Mouse (Mus musculus) intestine, embryonic 16.5 days (tissue): Measurements from ENCODE around the gene Lgals1. TPM values are rescaled to one million over a fixed set of nuclear protein-coding genes. Genes with fewer than 3 reads are reported as not detected.

ENCODE experiments used
- ATAC-seq: fragments of 200-750 bp; cut with Nextera tagmentation; 2 replicates; pipeline ENCODE4 v1.8.0; 2017; ENCODE audit warnings: moderate TSS enrichment, moderate library complexity
- H3K27ac ChIP-seq: fragments of 300-500 bp; sonication (generic); 2 replicates; pipeline ENCODE4 v1.5.1; 2014; ENCODE audit warnings: mild to moderate bottlenecking, low read length
- H3K27me3 ChIP-seq: fragments of 300-500 bp; sonication (generic); replicated peaks from 2 replicates; pipeline ENCODE4 v1.6.1; 2014; ENCODE audit warnings: low read length, control low read depth, mixed read lengths; ENCODE audit not compliant: control insufficient read depth, insufficient read depth
- H3K36me3 ChIP-seq: fragments of 300-500 bp; sonication (generic); 2 replicates; pipeline ENCODE4 v1.6.1; 2014; ENCODE audit warnings: low read length, control low read depth; ENCODE audit not compliant: control insufficient read depth, insufficient read depth
- H3K4me1 ChIP-seq: fragments of 300-500 bp; sonication (generic); 2 replicates; pipeline ENCODE4 v1.6.1; 2014; ENCODE audit warnings: low read length, control low read depth, mixed read lengths; ENCODE audit not compliant: control insufficient read depth, insufficient read depth
- H3K4me2 ChIP-seq: fragments of 300-500 bp; sonication (generic); 2 replicates; pipeline ENCODE4 v1.6.1; 2014; ENCODE audit warnings: low read depth, low read length, control low read depth
- H3K4me3 ChIP-seq: fragments of 300-500 bp; sonication (generic); 2 replicates; pipeline ENCODE4 v1.5.1; 2014; ENCODE audit warnings: mild to moderate bottlenecking, low read length
- H3K9ac ChIP-seq: fragments of 300-500 bp; sonication (generic); 2 replicates; pipeline ENCODE4 v1.6.1; 2014; ENCODE audit warnings: low read depth, low read length
- H3K9me3 ChIP-seq: fragments of 300-500 bp; sonication (generic); 2 replicates; pipeline ENCODE4 v1.6.1; 2016; ENCODE audit warnings: low read length, control low read depth; ENCODE audit not compliant: control insufficient read depth
- WGBS: fragments of 180-500 bp; shearing (Covaris S2); extraction: QIAGEN DNeasy Blood & Tissue Kit; methylation state at CpG from one replicate; pipeline ENCODE4 v1.1.7; 2014; 5-methylcytosine and 5-hydroxymethylcytosine counted together
- polyA plus RNA-seq: library from polyadenylated mRNA; unstranded; fragments of >200 nt; fragmentation: Nextera tagmentation; extraction: Ambion mirVana; gene quantifications from 2 replicates; pipeline ENCODE4 v1.2.1, GENCODE M21; 2015

Lgals1 gene
- polyA plus RNA-seq, 1 experiment from 2014 or later, result 927 TPM

DNA sequence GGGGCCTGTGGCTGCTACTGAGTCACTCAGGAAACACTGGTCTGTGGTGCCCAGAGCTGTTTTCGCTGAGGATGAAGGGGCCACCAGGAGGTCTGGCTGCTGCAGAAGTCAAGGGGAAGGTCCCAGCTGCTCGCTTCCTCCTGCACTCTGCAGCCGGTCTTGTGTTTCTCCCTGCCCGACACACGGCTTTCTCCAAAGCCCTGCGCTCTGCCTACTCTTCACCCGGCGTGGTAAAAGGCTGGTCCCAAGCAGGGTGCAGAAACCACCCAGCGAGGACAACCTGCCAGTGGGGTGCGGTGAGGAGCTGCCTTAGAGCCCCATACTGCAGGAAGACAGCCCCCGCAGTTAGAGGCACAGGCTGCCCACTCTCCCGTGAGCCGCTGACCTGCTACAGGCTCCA lies 31.8 kb upstream of the Lgals1 start:
- WGBS, result 75% methylated on average over 13 of the region's 13 CpGs
- H3K27me3 ChIP-seq, result no peaks in the 10 kb centered on the region
- H3K4me1 ChIP-seq, result peaks cover 61% of the 10 kb centered on the region
- H3K4me2 ChIP-seq, result no peak overlapping the region
- ATAC-seq, result no peak
- peak overlapping the region; percentile 52 for H3K27ac ChIP-seq
- peak overlapping the region; percentile 3; the same call in 1 of the 2 replicates for H3K9ac ChIP-seq
- no peaks in the 10 kb centered on the region for H3K9me3 ChIP-seq
- no peak overlapping the region for H3K4me3 ChIP-seq
- peaks cover 18% of the 10 kb centered on the region; the same call in 1 of the 2 replicates for H3K36me3 ChIP-seq

DNA sequence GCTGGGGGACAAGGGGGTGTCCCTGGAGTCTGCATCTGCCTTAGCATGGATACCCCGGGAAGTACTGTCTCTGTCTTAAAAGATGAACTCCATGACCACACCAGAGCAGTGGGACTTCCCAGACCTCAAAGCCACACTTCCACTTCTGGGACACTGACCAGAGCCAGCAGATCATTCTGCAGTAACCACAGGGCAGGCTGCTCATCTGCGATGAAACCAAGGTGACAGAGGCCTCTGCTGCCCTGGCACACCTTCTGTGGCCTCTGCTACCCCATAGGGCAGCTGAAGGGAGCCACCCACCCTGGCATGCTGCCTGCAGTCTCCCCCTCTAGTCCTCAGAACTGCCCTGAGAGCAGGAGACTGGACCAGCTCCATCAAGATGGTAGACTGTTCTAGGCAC lies 30.8 kb upstream of the Lgals1 start:
- Histone ChIP-seq H3K9ac (no peak overlapping the region; the same call in 1 of the 2 replicates), H3K4me1 (peaks cover 63% of the 10 kb centered on the region), H3K4me3 (no peak overlapping the region), H3K4me2 (no peak overlapping the region), H3K9me3 (no peaks in the 10 kb centered on the region), H3K27me3 (no peaks in the 10 kb centered on the region), H3K36me3 (peaks cover 15% of the 10 kb centered on the region; the same call in 1 of the 2 replicates), H3K27ac (peak overlapping the region; percentile 36; the same call in 1 of the 2 replicates)
- ATAC-seq, result no peak
- WGBS, result 76% methylated on average over 2 of the region's 2 CpGs

DNA sequence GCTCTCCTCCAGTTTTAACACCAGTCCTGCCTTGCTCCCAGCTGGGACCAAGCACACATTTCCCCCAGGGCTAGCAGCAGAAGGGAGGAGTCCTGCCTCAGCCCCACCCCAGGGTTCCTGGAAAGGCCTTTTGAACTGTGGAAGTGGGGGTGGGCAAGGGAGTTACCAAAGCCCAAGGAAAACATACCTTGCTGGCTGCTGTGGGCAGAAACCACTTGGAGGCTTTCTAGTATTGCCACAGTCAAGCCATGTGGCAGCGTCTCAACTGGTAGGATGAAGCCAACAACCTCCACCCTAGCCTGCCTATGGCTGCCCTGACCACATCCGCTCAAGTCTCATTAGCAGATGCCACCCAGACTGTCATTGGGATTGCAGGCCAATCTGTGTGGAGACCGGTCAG lies 30.4 kb upstream of the Lgals1 start:
- WGBS, result 81% methylated on average over 3 of the region's 3 CpGs
- H3K9ac ChIP-seq, result no peak overlapping the region; the same call in 1 of the 2 replicates

DNA sequence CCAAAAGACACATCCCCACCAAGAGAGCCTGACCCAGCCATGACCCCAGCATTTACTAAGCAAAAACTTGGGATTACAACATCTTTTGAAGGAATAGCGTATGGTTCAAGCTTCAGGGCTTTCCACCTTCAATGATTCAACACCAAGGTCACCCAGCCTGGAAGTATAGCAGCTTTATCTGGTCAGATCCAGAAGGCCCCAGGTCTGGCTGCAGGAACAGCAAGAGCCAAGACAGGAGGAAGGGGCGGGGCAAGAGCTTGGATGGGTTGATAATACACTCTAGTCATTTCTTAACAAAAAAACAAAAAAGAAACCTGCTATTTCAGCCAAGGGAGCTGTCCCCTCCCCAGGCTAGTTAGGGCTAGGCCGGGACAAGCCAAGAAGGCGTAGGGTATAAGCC lies 29.0 kb upstream of the Lgals1 start:
- no peak for ATAC-seq
- Histone ChIP-seq H3K27me3 (no peaks in the 10 kb centered on the region), H3K9ac (no peak overlapping the region), H3K27ac (peak overlapping the region; percentile 55), H3K9me3 (no peaks in the 10 kb centered on the region), H3K4me1 (peaks cover 64% of the 10 kb centered on the region), H3K4me3 (no peak overlapping the region), H3K36me3 (peaks cover 3% of the 10 kb centered on the region; the same call in 1 of the 2 replicates), H3K4me2 (peak overlapping the region; percentile 11; the same call in 1 of the 2 replicates)
- 87% methylated on average over 4 of the region's 4 CpGs for WGBS

More for the DNA sequence above, 30.4 kb upstream of the Lgals1 start:
- Histone ChIP-seq H3K27ac (peak overlapping the region; percentile 36), H3K27me3 (no peaks in the 10 kb centered on the region), H3K9me3 (no peaks in the 10 kb centered on the region), H3K4me1 (peaks cover 67% of the 10 kb centered on the region), H3K36me3 (peaks cover 11% of the 10 kb centered on the region; the same call in 1 of the 2 replicates), H3K4me3 (no peak overlapping the region), H3K4me2 (no peak overlapping the region)
- no peak for ATAC-seq

DNA sequence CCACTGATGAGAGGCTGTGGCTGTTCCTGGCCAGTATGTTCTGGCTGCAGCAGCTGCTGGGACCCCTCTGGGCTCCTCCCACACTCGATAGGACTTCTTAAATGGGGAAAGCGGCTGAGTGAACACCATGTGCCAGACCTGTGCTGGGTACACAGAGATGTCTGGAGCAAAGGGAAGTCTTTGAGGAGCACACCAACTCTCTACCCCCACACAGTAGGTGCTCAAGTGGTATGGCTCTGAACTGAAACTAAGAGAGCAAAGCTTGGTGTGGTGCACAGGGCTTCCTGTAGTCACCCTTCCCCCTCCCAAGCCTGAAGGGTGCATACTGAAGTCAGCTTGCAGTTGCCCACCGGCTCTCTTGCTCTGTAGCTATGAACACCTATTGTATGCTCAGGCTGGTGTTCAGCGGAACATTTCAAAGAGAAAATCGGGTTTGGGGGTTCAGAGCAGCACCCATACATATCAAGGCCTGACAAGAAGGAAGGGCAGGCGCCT lies 28.0 kb upstream of the Lgals1 start:
- no peaks in the 10 kb centered on the region for H3K9me3 ChIP-seq
- peak overlapping the region; percentile 79 for H3K27ac ChIP-seq
- peaks cover 64% of the 10 kb centered on the region for H3K4me1 ChIP-seq
- H3K36me3 ChIP-seq, result no peaks in the 10 kb centered on the region; the same call in 1 of the 2 replicates
- 0 out of 2 replicates have a peak overlapping the region, but pooled peaks have one; percentile 7 for H3K4me3 ChIP-seq
- no peak for ATAC-seq
- 54% methylated on average over 6 of the region's 6 CpGs for WGBS
- no peaks in the 10 kb centered on the region for H3K27me3 ChIP-seq
- peak overlapping the region; percentile 73 for H3K4me2 ChIP-seq
- peak overlapping the region; percentile 85; the same call in 1 of the 2 replicates for H3K9ac ChIP-seq

DNA sequence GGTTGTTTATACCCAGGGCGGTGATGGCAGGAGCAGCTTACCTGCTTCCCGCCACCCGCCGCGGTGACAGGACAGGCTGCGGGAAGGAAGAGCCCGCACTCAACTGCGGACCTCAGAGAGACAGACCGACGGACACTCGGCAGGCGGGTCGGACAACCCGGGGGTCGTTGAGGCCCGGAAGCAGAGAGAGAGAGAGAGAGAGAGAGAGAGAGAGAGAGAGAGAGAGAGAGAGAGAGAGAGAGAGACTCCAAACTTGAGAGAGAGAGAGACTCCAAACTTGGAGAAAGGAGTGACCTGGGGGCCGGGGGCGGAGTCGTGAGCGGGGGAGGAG lies 27.2 kb upstream of the Lgals1 start, which contains the start of gene Gm49510:
Gene Gm49510 (plus strand): TSS at position 259 of the 331 bp plus-strand sequence.
- H3K27me3 ChIP-seq, result no peaks in the 10 kb centered on the region
- peak within 1 kb of the TSS; percentile 73 for H3K4me2 ChIP-seq
- 4% methylated on average over 20 of the region's 20 CpGs for WGBS
- H3K36me3 ChIP-seq, result peaks cover under 1% of the 10 kb centered on the region; the same call in 1 of the 2 replicates
- no peaks in the 10 kb centered on the region for H3K9me3 ChIP-seq
- ATAC-seq, result no peak
- peaks cover 57% of the 10 kb centered on the region for H3K4me1 ChIP-seq
- H3K9ac ChIP-seq, result peak within 1 kb of the TSS; percentile 85
- peak within 1 kb of the TSS; percentile 84 for H3K4me3 ChIP-seq
- peak within 1 kb of the TSS; percentile 79 for H3K27ac ChIP-seq

DNA sequence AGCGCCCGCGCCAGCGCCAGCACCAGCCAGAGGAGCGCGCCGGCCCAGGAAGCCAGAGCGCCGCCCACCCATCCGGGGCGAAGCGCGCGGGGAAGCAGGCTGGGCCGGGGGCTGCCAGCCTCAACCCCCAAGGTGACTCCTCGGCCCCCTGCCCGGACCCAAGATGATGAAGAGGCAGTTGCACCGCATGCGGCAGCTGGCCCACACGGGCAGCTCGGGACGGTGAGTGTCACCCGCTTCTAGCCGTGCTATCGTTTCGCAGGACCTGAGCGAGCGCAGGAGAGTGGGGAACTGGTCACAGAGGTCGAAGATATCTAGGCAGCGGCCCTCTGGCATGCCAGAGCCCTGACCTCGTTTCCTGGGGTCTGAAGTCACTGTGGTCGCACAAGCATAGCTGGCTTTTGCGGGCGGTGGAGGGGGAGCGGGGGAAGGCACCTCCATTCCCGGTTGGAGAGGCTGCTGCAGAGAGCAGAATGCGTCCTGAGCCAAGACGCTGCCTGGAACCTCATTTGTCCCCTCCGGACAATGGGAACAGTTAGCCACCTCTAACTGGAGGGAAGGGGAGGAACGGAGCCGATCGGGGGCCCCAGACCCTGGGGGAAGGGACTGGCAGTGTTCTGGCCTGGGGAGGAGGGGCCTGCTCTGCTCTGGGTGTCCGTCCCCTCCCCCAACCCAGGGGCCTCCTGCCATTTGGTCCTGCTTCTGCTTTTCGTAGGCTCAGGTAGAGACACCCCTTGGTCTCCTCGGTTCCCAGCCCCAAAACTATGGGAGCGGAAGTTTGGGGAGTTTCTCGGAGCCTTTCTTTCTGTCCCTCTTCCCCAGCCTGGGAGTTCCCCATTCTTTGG lies 26.6 kb upstream of the Lgals1 start, which contains the start of gene Sh3bp1:
Gene Sh3bp1 (plus strand): TSS at position 29 of the 845 bp plus-strand sequence.
- peak; percentile 57 for ATAC-seq
- peaks cover 51% of the 10 kb centered on the region for H3K4me1 ChIP-seq

DNA sequence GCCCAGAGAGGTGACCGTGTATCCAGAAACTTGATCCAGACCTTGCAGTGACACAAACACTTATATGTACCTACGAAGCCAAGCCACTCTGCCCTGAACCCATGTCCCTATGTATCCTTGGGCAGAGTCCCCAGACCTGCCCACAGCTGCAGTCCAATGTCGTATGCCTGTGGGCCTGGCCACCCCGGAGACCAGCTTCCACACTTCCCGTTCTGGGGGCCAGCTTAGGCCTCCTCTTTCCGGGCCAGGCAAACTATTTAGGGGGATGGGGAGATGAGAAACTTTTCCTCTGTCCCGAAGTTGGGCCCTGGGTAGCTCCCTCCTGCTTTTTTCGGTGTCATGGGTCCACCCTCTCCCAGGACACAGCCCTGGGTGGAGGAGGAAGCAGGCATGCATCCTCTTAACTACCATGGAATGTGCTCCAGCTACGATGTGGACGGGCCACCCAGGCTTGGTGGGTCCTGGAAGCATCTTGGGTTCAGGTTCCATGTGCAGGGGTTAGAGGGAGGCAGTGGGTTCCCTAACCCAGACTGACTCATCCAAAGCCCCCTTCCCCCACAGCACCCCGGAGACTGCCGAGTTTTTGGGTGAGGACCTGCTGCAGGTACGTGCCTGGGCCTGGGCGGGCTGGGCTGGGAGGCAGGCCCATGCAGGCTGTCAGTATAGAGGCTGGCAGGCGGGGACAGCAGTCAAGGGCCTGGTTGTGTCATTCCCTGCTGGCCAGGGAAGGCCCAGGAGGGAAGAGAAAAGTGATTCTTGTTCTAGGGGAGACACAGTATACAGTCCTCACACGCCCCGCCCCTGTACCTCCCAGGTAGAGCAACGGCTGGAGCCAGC lies 25.7 kb upstream of the Lgals1 start:
- 17% methylated on average over 18 of the region's 18 CpGs for WGBS
- H3K9me3 ChIP-seq, result no peaks in the 10 kb centered on the region
- peak overlapping the region; percentile 85 for H3K9ac ChIP-seq
- H3K36me3 ChIP-seq, result 0 out of 2 replicates have a peak, but pooled peaks cover 2% of the 10 kb centered on the region
- H3K4me1 ChIP-seq, result peaks cover 46% of the 10 kb centered on the region
- H3K4me2 ChIP-seq, result peak overlapping the region; percentile 73
- peak; percentile 11; the same call in 1 of the 2 replicates for ATAC-seq
- peak overlapping the region; percentile 84 for H3K4me3 ChIP-seq
- peak overlapping the region; percentile 79 for H3K27ac ChIP-seq
- H3K27me3 ChIP-seq, result no peaks in the 10 kb centered on the region

More for the DNA sequence above, 26.6 kb upstream of the Lgals1 start, which contains the start of gene Sh3bp1:
- Histone ChIP-seq H3K27me3 (no peaks in the 10 kb centered on the region), H3K9ac (peak within 1 kb of the TSS; percentile 85), H3K4me2 (peak within 1 kb of the TSS; percentile 73), H3K27ac (peak within 1 kb of the TSS; percentile 79), H3K4me3 (peak within 1 kb of the TSS; percentile 84), H3K36me3 (peaks cover 2% of the 10 kb centered on the region; the same call in 1 of the 2 replicates), H3K9me3 (no peaks in the 10 kb centered on the region)
- WGBS, result 2% methylated on average over 47 of the region's 47 CpGs
